Mouse (Mus musculus) brain, embryonic 14.5 days (tissue): ENCODE results near the gene Prss40.

Experiments
- CTCF ChIP-seq: fragments of 200-500 bp; IDR thresholded peaks from 2 replicates; pipeline ENCODE4 v1.5.1; 2012; ENCODE audit warnings: inconsistent platforms, mild to moderate bottlenecking, moderate library complexity, borderline replicate concordance; ENCODE audit not compliant: insufficient read depth, insufficient read length; ENCODE audit errors: extremely low read depth
- POLR2A ChIP-seq: fragments of 200-500 bp; IDR thresholded peaks from 2 replicates; pipeline ENCODE4 v1.6.1; 2012; ENCODE audit warnings: mild to moderate bottlenecking, inconsistent platforms, borderline replicate concordance; ENCODE audit not compliant: poor library complexity, insufficient read depth, insufficient read length, severe bottlenecking; ENCODE audit errors: extremely low read depth

GRCm38 (mm10) chr1:34522850-34523244 is 37.9 kb downstream of the Prss40 start:
- TF ChIP-seq CTCF (no peak), POLR2A (no peak)
